Mouse (Mus musculus) hindbrain, embryonic 13.5 days (tissue): ENCODE measurements around the gene Raf1. TPM values are rescaled to one million over a fixed set of nuclear protein-coding genes. Genes with fewer than 3 reads are reported as not detected.

Experiments used
- ATAC-seq: fragments of 200-750 bp; cut with Nextera tagmentation; 2 replicates; pipeline ENCODE4 v1.8.0; 2017; ENCODE audit warnings: moderate TSS enrichment; ENCODE audit not compliant: low FRiP score
- H3K27ac ChIP-seq: fragments of 300-500 bp; sonication (generic); 2 replicates; pipeline ENCODE4 v1.5.1; 2015; ENCODE audit warnings: inconsistent platforms, mild to moderate bottlenecking, moderate library complexity
- H3K27me3 ChIP-seq: fragments of 300-500 bp; sonication (generic); 2 replicates; pipeline ENCODE4 v1.6.1; 2015; ENCODE audit warnings: mild to moderate bottlenecking, inconsistent platforms
- H3K36me3 ChIP-seq: fragments of 300-500 bp; sonication (generic); 2 replicates; pipeline ENCODE4 v1.6.1; 2015; ENCODE audit warnings: mild to moderate bottlenecking, inconsistent platforms
- H3K4me1 ChIP-seq: fragments of 300-500 bp; sonication (generic); replicated peaks from 2 replicates; pipeline ENCODE4 v1.6.1; 2015; ENCODE audit warnings: inconsistent platforms
- H3K4me2 ChIP-seq: fragments of 300-500 bp; sonication (generic); 2 replicates; pipeline ENCODE4 v1.6.1; 2015; ENCODE audit warnings: inconsistent platforms, mild to moderate bottlenecking, moderate library complexity
- H3K4me3 ChIP-seq: fragments of 300-500 bp; sonication (generic); 2 replicates; pipeline ENCODE4 v1.5.1; 2015; ENCODE audit warnings: mild to moderate bottlenecking, inconsistent platforms
- H3K9ac ChIP-seq: fragments of 300-500 bp; sonication (generic); 2 replicates; pipeline ENCODE4 v1.6.1; 2015; ENCODE audit warnings: mild to moderate bottlenecking, inconsistent platforms
- H3K9me3 ChIP-seq: fragments of 300-500 bp; sonication (generic); 2 replicates; pipeline ENCODE4 v1.6.1; 2016; ENCODE audit warnings: inconsistent platforms
- WGBS: fragments of 180-500 bp; shearing (Covaris S2); methylation state at CpG from one replicate; pipeline ENCODE4 v1.1.7; 2015; 5-methylcytosine and 5-hydroxymethylcytosine counted together
- polyA plus RNA-seq: library from polyadenylated mRNA; unstranded; fragments of >200 nt; fragmentation: Nextera tagmentation; extraction: Ambion mirVana; gene quantifications from 2 replicates; pipeline ENCODE4 v1.2.1, GENCODE M21; 2015

Gene Raf1
- polyA plus RNA-seq, result 147 and 149 TPM in 2 replicates

GRCm38 (mm10) chr6:115676452-115677128 lies at the start of gene Raf1:
Raf1 (minus strand) TSS chr6:115676635.
- Histone ChIP-seq H3K27me3 (no peaks in the 10 kb centered on the region), H3K27ac (peak within 1 kb of the TSS; percentile 99), H3K36me3 (no peaks in the 10 kb centered on the region), H3K9me3 (no peaks in the 10 kb centered on the region), H3K9ac (peak within 1 kb of the TSS; percentile 100), H3K4me3 (peak within 1 kb of the TSS; percentile 78), H3K4me2 (peak within 1 kb of the TSS; percentile 87), H3K4me1 (peaks cover 30% of the 10 kb centered on the region)
- ATAC-seq, result peak; percentile 98
- WGBS, result under 1% methylated on average over 51 of the region's 51 CpGs

GRCm38 (mm10) chr6:115722246-115722645 lies 45.8 kb upstream of the Raf1 start:
- H3K36me3 ChIP-seq, result no peaks in the 10 kb centered on the region
- H3K4me2 ChIP-seq, result no peak overlapping the region
- H3K9me3 ChIP-seq, result peaks cover 2% of the 10 kb centered on the region; the same call in 1 of the 2 replicates
- no peak for ATAC-seq
- WGBS, result 85% methylated on average over 5 of the region's 5 CpGs
- H3K4me3 ChIP-seq, result no peak overlapping the region
- peaks cover 10% of the 10 kb centered on the region for H3K4me1 ChIP-seq
- no peaks in the 10 kb centered on the region for H3K27me3 ChIP-seq
- H3K9ac ChIP-seq, result no peak overlapping the region
- H3K27ac ChIP-seq, result no peak overlapping the region

- Histone ChIP-seq H3K4me2 (peak overlapping the region; percentile 57), H3K9me3 (no peaks in the 10 kb centered on the region), H3K36me3 (no peaks in the 10 kb centered on the region), H3K4me1 (peaks cover 17% of the 10 kb centered on the region), H3K9ac (peak overlapping the region; percentile 30; the same call in 1 of the 2 replicates), H3K27ac (no peak overlapping the region), H3K4me3 (peak overlapping the region; percentile 23), H3K27me3 (no peaks in the 10 kb centered on the region)
- WGBS, result 1% methylated on average over 15 of the region's 15 CpGs
- peak; percentile 96 for ATAC-seq
These were observed 41.5 kb upstream of the Raf1 start for GRCm38 (mm10) chr6:115717715-115718558.

GRCm38 (mm10) chr6:115717101-115717652 lies 40.7 kb upstream of the Raf1 start:
- peaks cover 17% of the 10 kb centered on the region for H3K4me1 ChIP-seq
- no peaks in the 10 kb centered on the region for H3K9me3 ChIP-seq
- H3K36me3 ChIP-seq, result no peaks in the 10 kb centered on the region
- WGBS, result 16% methylated on average over 8 of the region's 8 CpGs
- 0 out of 2 replicates have a peak overlapping the region, but pooled peaks have one; percentile 29 for H3K9ac ChIP-seq
- H3K27ac ChIP-seq, result peak overlapping the region; percentile 30; the same call in 1 of the 2 replicates
- H3K4me2 ChIP-seq, result peak overlapping the region; percentile 57
- peak overlapping the region; percentile 23 for H3K4me3 ChIP-seq
- peak; percentile 61; the same call in 1 of the 2 replicates for ATAC-seq
- H3K27me3 ChIP-seq, result no peaks in the 10 kb centered on the region

GRCm38 (mm10) chr6:115711261-115711660 lies 34.8 kb upstream of the Raf1 start:
- no peaks in the 10 kb centered on the region for H3K36me3 ChIP-seq
- no peaks in the 10 kb centered on the region for H3K9me3 ChIP-seq
- no peak overlapping the region for H3K9ac ChIP-seq
- ATAC-seq, result no peak
- 74% methylated on average over 3 of the region's 3 CpGs for WGBS
- H3K27ac ChIP-seq, result no peak overlapping the region
- H3K4me2 ChIP-seq, result no peak overlapping the region
- no peaks in the 10 kb centered on the region for H3K27me3 ChIP-seq
- H3K4me3 ChIP-seq, result no peak overlapping the region
- H3K4me1 ChIP-seq, result no peaks in the 10 kb centered on the region

- Histone ChIP-seq H3K27ac (no peak overlapping the region), H3K9ac (no peak overlapping the region), H3K27me3 (no peaks in the 10 kb centered on the region), H3K4me1 (no peaks in the 10 kb centered on the region), H3K9me3 (no peaks in the 10 kb centered on the region), H3K4me3 (no peak overlapping the region), H3K36me3 (no peaks in the 10 kb centered on the region), H3K4me2 (no peak overlapping the region)
- WGBS, result 62% methylated on average over 5 of the region's 5 CpGs
- ATAC-seq, result no peak
These were observed 26.5 kb upstream of the Raf1 start for GRCm38 (mm10) chr6:115702901-115703300.

GRCm38 (mm10) chr6:115701302-115701701 lies 24.9 kb upstream of the Raf1 start:
- H3K4me2 ChIP-seq, result no peak overlapping the region
- ATAC-seq, result no peak
- H3K27me3 ChIP-seq, result no peaks in the 10 kb centered on the region
- no peak overlapping the region for H3K4me3 ChIP-seq
- no peaks in the 10 kb centered on the region for H3K36me3 ChIP-seq
- no peak overlapping the region for H3K27ac ChIP-seq
- no peak overlapping the region for H3K9ac ChIP-seq
- no peaks in the 10 kb centered on the region for H3K4me1 ChIP-seq
- WGBS, result 46% methylated on average over 11 of the region's 11 CpGs
- no peaks in the 10 kb centered on the region for H3K9me3 ChIP-seq

GRCm38 (mm10) chr6:115700778-115701177 lies 24.3 kb upstream of the Raf1 start:
- H3K9me3 ChIP-seq, result no peaks in the 10 kb centered on the region
- H3K4me1 ChIP-seq, result no peaks in the 10 kb centered on the region
- no peak overlapping the region for H3K9ac ChIP-seq
- no peak overlapping the region for H3K27ac ChIP-seq
- no peaks in the 10 kb centered on the region for H3K36me3 ChIP-seq
- ATAC-seq, result no peak
- WGBS, result 100% methylated on average over 1 of the region's 1 CpGs
- no peak overlapping the region for H3K4me2 ChIP-seq
- H3K27me3 ChIP-seq, result no peaks in the 10 kb centered on the region
- no peak overlapping the region for H3K4me3 ChIP-seq

GRCm38 (mm10) chr6:115698699-115699098 lies 22.3 kb upstream of the Raf1 start:
- H3K27ac ChIP-seq, result no peak overlapping the region
- no peaks in the 10 kb centered on the region for H3K27me3 ChIP-seq
- no peak overlapping the region for H3K4me3 ChIP-seq
- H3K4me2 ChIP-seq, result no peak overlapping the region
- WGBS, result 87% methylated on average over 4 of the region's 4 CpGs
- ATAC-seq, result no peak
- H3K36me3 ChIP-seq, result no peaks in the 10 kb centered on the region
- H3K4me1 ChIP-seq, result no peaks in the 10 kb centered on the region
- no peaks in the 10 kb centered on the region for H3K9me3 ChIP-seq
- H3K9ac ChIP-seq, result no peak overlapping the region

GRCm38 (mm10) chr6:115697739-115698558 lies 21.5 kb upstream of the Raf1 start:
- no peaks in the 10 kb centered on the region for H3K27me3 ChIP-seq
- no peak for ATAC-seq
- 40% methylated on average over 17 of the region's 17 CpGs for WGBS
- no peaks in the 10 kb centered on the region for H3K36me3 ChIP-seq
- no peak overlapping the region for H3K9ac ChIP-seq
- H3K4me3 ChIP-seq, result no peak overlapping the region
- H3K9me3 ChIP-seq, result no peaks in the 10 kb centered on the region
- H3K4me1 ChIP-seq, result no peaks in the 10 kb centered on the region
- no peak overlapping the region for H3K4me2 ChIP-seq
- H3K27ac ChIP-seq, result no peak overlapping the region

- Histone ChIP-seq H3K4me2 (no peak overlapping the region), H3K27me3 (no peaks in the 10 kb centered on the region), H3K4me3 (no peak overlapping the region), H3K4me1 (no peaks in the 10 kb centered on the region), H3K9ac (no peak overlapping the region), H3K36me3 (no peaks in the 10 kb centered on the region), H3K9me3 (no peaks in the 10 kb centered on the region), H3K27ac (no peak overlapping the region)
- 90% methylated on average over 7 of the region's 7 CpGs for WGBS
- no peak for ATAC-seq
These were observed 20.3 kb upstream of the Raf1 start for GRCm38 (mm10) chr6:115696707-115697215.
